Mouse (Mus musculus) embryonic fibroblast, embryonic 13.5 days (primary cell): ENCODE results near the gene Dcaf4. TPM values are rescaled to one million over a fixed set of nuclear protein-coding genes. Genes with fewer than 3 reads are reported as not detected.
A peak's percentile ranks its signal among the peaks of the same experiment; 100 is the strongest.

Experiments
- H3K27ac ChIP-seq: 2 replicates; pipeline ENCODE4 v1.5.1; 2012; ENCODE audit warnings: low read length, control low read depth, inconsistent platforms; ENCODE audit not compliant: insufficient read depth
- H3K4me1 ChIP-seq: 2 replicates; pipeline ENCODE4 v1.6.1; 2011; ENCODE audit warnings: low read length; ENCODE audit not compliant: control insufficient read depth, insufficient read depth
- H3K4me3 ChIP-seq: 2 replicates; pipeline ENCODE4 v1.5.1; 2011; ENCODE audit warnings: mild to moderate bottlenecking, control low read depth, low read length; ENCODE audit not compliant: insufficient read depth
- CTCF ChIP-seq: IDR thresholded peaks from 2 replicates; pipeline ENCODE4 v1.5.1; 2011; ENCODE audit warnings: mild to moderate bottlenecking, control low read depth, low read length, moderate library complexity, borderline replicate concordance; ENCODE audit not compliant: insufficient read depth
- POLR2A ChIP-seq: IDR thresholded peaks from 2 replicates; pipeline ENCODE4 v1.6.1; 2011; ENCODE audit warnings: low read depth, mild to moderate bottlenecking, control low read depth, low read length, moderate library complexity
- polyA plus RNA-seq: library from polyadenylated mRNA; stranded (reverse); fragments of >200 nt; gene quantifications from 2 replicates; pipeline ENCODE4 v1.2.4, GENCODE M21; 2011; ENCODE audit warnings: low read depth; ENCODE audit not compliant: missing spikeins, insufficient read length

Dcaf4 gene
- polyA plus RNA-seq, 1 experiment, result 19.9 TPM

- TF ChIP-seq CTCF (no peak), POLR2A (no peak)
- no peak overlapping the region for H3K27ac ChIP-seq
- no peaks in the 10 kb centered on the region for H3K4me1 ChIP-seq
- no peak overlapping the region for H3K4me3 ChIP-seq
Measured at GRCm38 (mm10) chr12:83494196-83494595, 26.1 kb upstream of the Dcaf4 start.

GRCm38 (mm10) chr12:83495248-83495960 lies 24.9 kb upstream of the Dcaf4 start:
- Histone ChIP-seq H3K4me3 (no peak overlapping the region), H3K27ac (no peak overlapping the region), H3K4me1 (no peaks in the 10 kb centered on the region)
- TF ChIP-seq CTCF, result no peak
- no peak for TF ChIP-seq POLR2A

- TF ChIP-seq CTCF (no peak), POLR2A (no peak)
- Histone ChIP-seq H3K27ac (no peak overlapping the region), H3K4me1 (no peaks in the 10 kb centered on the region), H3K4me3 (no peak overlapping the region)
Measured at GRCm38 (mm10) chr12:83495961-83496282, 24.3 kb upstream of the Dcaf4 start.

- TF ChIP-seq CTCF, result no peak
- TF ChIP-seq POLR2A, result no peak
- H3K27ac ChIP-seq, result no peak overlapping the region
Measured at GRCm38 (mm10) chr12:83496336-83496735, 23.9 kb upstream of the Dcaf4 start.

GRCm38 (mm10) chr12:83496736-83497135 lies 23.5 kb upstream of the Dcaf4 start:
- TF ChIP-seq CTCF, result no peak
- no peak for TF ChIP-seq POLR2A
- Histone ChIP-seq H3K4me1 (no peaks in the 10 kb centered on the region), H3K27ac (no peak overlapping the region), H3K4me3 (no peak overlapping the region)

More at GRCm38 (mm10) chr12:83496336-83496735, 23.9 kb upstream of the Dcaf4 start:
- no peaks in the 10 kb centered on the region for H3K4me1 ChIP-seq
- no peak overlapping the region for H3K4me3 ChIP-seq

- Histone ChIP-seq H3K4me3 (no peak overlapping the region), H3K4me1 (no peaks in the 10 kb centered on the region), H3K27ac (no peak overlapping the region)
- TF ChIP-seq CTCF, result no peak
- TF ChIP-seq POLR2A, result no peak
Measured at GRCm38 (mm10) chr12:83497959-83498358, 22.3 kb upstream of the Dcaf4 start.

- H3K27ac ChIP-seq, result no peak overlapping the region
- TF ChIP-seq POLR2A (no peak), CTCF (no peak)
- H3K4me1 ChIP-seq, result no peaks in the 10 kb centered on the region
- no peak overlapping the region for H3K4me3 ChIP-seq
Measured at GRCm38 (mm10) chr12:83499256-83499655, 21.0 kb upstream of the Dcaf4 start.

GRCm38 (mm10) chr12:83502190-83502589 lies 18.1 kb upstream of the Dcaf4 start:
- Histone ChIP-seq H3K27ac (no peak overlapping the region), H3K4me3 (no peak overlapping the region), H3K4me1 (no peaks in the 10 kb centered on the region)
- TF ChIP-seq CTCF (peak; percentile 22; the same call in 1 of the 2 replicates), POLR2A (no peak)

GRCm38 (mm10) chr12:83506543-83506942 lies 13.7 kb upstream of the Dcaf4 start:
- Histone ChIP-seq H3K4me3 (no peak overlapping the region), H3K4me1 (no peaks in the 10 kb centered on the region), H3K27ac (no peak overlapping the region)
- no peak for TF ChIP-seq POLR2A
- TF ChIP-seq CTCF, result no peak

- TF ChIP-seq POLR2A (no peak), CTCF (no peak)
- Histone ChIP-seq H3K4me3 (no peak overlapping the region), H3K27ac (no peak overlapping the region), H3K4me1 (peaks cover 8% of the 10 kb centered on the region; the same call in 1 of the 2 replicates)
Measured at GRCm38 (mm10) chr12:83510586-83510985, 9.7 kb upstream of the Dcaf4 start.

GRCm38 (mm10) chr12:83512783-83513182 lies 7.5 kb upstream of the Dcaf4 start:
- TF ChIP-seq CTCF, result no peak
- TF ChIP-seq POLR2A, result no peak
- H3K4me1 ChIP-seq, result peaks cover 8% of the 10 kb centered on the region; the same call in 1 of the 2 replicates
- H3K4me3 ChIP-seq, result no peak overlapping the region
- no peak overlapping the region for H3K27ac ChIP-seq

- H3K27ac ChIP-seq, result no peak overlapping the region
- TF ChIP-seq CTCF, result no peak
- TF ChIP-seq POLR2A, result no peak
- H3K4me1 ChIP-seq, result peaks cover 8% of the 10 kb centered on the region; the same call in 1 of the 2 replicates
- H3K4me3 ChIP-seq, result no peak overlapping the region
Measured at GRCm38 (mm10) chr12:83513185-83513584, 7.1 kb upstream of the Dcaf4 start.
